In genomic region chr6:83023008-83023407, GRCm38 (mm10) we compare ENCODE assay signal across 11 mouse cellular contexts.
"Had no signal": no experiment of that assay in that cellular context is flagged by ENCODE, and none has a peak within 500 bp of the region (broad histone marks: within the 10 kb centered on the region; RNA-seq: fewer than 3 reads in every experiment).

No protein-coding gene starts in this region.

- H3K4me2 ChIP-seq: limb, embryonic 15.5 days; lung, embryonic 14.5 days; neural tube, embryonic 12.5 days had no signal

- H3K9me3 ChIP-seq: limb, embryonic 15.5 days; midbrain, embryonic 10.5 days; neural tube, embryonic 12.5 days had no signal

- H3K4me3 ChIP-seq: limb, embryonic 15.5 days; midbrain, embryonic 10.5 days; neural tube, embryonic 12.5 days had no signal

- H3K27ac ChIP-seq: limb, embryonic 15.5 days; midbrain, embryonic 10.5 days; neural tube, embryonic 12.5 days had no signal

- H3K27me3 ChIP-seq: limb, embryonic 15.5 days; neural tube, embryonic 12.5 days had no signal

- H3K36me3 ChIP-seq: limb, embryonic 15.5 days; midbrain, embryonic 10.5 days; neural tube, embryonic 12.5 days had no signal

- H3K9ac ChIP-seq: limb, embryonic 15.5 days; lung, embryonic 14.5 days; neural tube, embryonic 12.5 days had no signal

- H3K4me1 ChIP-seq: midbrain, embryonic 10.5 days; neural tube, embryonic 12.5 days had no signal

- DNase-seq: kidney, adult 8-10 months; kidney, postnatal 25 days; layer of hippocampus, postnatal 36 days; lung, embryonic 14.5 days; lung, postnatal 10 days; lung, postnatal 4 days; midbrain, embryonic 14.5 days; thymus, postnatal 36 days had no signal
